Mouse (Mus musculus) olfactory bulb, adult 2 months (tissue): ENCODE measurements around the gene Dnah17. TPM values are rescaled to one million over a fixed set of nuclear protein-coding genes. Genes with fewer than 3 reads are reported as not detected.

Source experiments
- H3K27ac ChIP-seq: fragments of 200-500 bp; 2 replicates; pipeline ENCODE4 v1.5.1; 2012; ENCODE audit warnings: low read depth, low read length; ENCODE audit not compliant: insufficient read depth
- H3K4me1 ChIP-seq: fragments of 200-500 bp; 2 replicates; pipeline ENCODE4 v1.6.1; 2012; ENCODE audit warnings: low read length; ENCODE audit not compliant: control insufficient read depth, insufficient read depth
- H3K4me3 ChIP-seq: fragments of 200-500 bp; 2 replicates; pipeline ENCODE4 v1.5.1; 2012; ENCODE audit warnings: mild to moderate bottlenecking, low read depth, low read length, moderate library complexity; ENCODE audit not compliant: insufficient read depth
- CTCF ChIP-seq: fragments of 200-500 bp; IDR thresholded peaks from 2 replicates; pipeline ENCODE4 v1.5.1; 2012; ENCODE audit warnings: low read depth, mild to moderate bottlenecking, low read length, moderate library complexity; ENCODE audit not compliant: insufficient read depth
- POLR2A ChIP-seq: fragments of 200-500 bp; IDR thresholded peaks from 2 replicates; pipeline ENCODE4 v1.6.1; 2012; ENCODE audit warnings: mild to moderate bottlenecking, low read depth, low read length, moderate library complexity; ENCODE audit not compliant: insufficient read depth
- WGBS: fragments of 180-500 bp; shearing (Covaris S2); methylation state at CpG from one replicate; pipeline ENCODE4 v1.1.7; 2018; 5-methylcytosine and 5-hydroxymethylcytosine counted together
- polyA plus RNA-seq: library from polyadenylated mRNA; stranded (reverse); fragments of >200 nt; gene quantifications from 2 replicates; pipeline ENCODE4 v1.2.4, GENCODE M21; 2012; ENCODE audit warnings: low replicate concordance; ENCODE audit not compliant: missing spikeins, insufficient read depth, insufficient read length

Gene Dnah17
- polyA plus RNA-seq, 1 experiment = not detected

GRCm38 (mm10) chr11:118136172-118136632 is 5.8 kb upstream of the Dnah17 start:
- 23% methylated on average over 5 of the region's 5 CpGs for WGBS
- H3K4me3 ChIP-seq = no peak overlapping the region
- H3K27ac ChIP-seq = peak overlapping the region; percentile 9; the same call in 1 of the 2 replicates
- TF ChIP-seq POLR2A (no peak), CTCF (no peak)
- peaks cover 39% of the 10 kb centered on the region for H3K4me1 ChIP-seq

DNA sequence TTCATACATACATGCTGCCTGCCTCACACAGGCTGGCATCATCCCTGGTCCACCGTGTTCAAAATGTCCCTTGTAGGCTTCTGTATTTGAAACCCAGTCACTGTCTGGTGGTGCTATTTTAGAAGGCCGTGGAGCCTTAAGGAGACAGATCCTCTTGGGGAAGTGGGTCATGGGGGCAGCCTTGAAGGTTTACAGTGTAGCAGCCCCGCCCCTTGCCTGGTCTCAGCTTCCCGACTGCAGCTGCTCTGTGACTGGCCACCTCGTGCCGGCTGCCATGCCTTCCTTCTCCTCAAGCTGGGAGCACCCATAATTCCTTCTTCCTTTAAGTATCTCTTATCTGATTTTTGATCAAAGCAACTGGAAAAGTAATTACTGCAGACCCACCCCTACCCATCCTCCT is 4.8 kb upstream of the Dnah17 start:
- 61% methylated on average over 6 of the region's 6 CpGs for WGBS
- no peak overlapping the region for H3K4me3 ChIP-seq
- peaks cover 42% of the 10 kb centered on the region for H3K4me1 ChIP-seq
- TF ChIP-seq POLR2A = no peak
- TF ChIP-seq CTCF = no peak
- H3K27ac ChIP-seq = peak overlapping the region; percentile 27; the same call in 1 of the 2 replicates

GRCm38 (mm10) chr11:118133752-118134169 is 3.3 kb upstream of the Dnah17 start:
- Histone ChIP-seq H3K4me1 (peaks cover 44% of the 10 kb centered on the region), H3K27ac (peak overlapping the region; percentile 84), H3K4me3 (no peak overlapping the region)
- no peak for TF ChIP-seq CTCF
- no peak for TF ChIP-seq POLR2A
- WGBS = 29% methylated on average over 4 of the region's 4 CpGs

- 30% methylated on average over 9 of the region's 9 CpGs for WGBS
- H3K4me3 ChIP-seq = no peak overlapping the region
- peak overlapping the region; percentile 74 for H3K27ac ChIP-seq
- H3K4me1 ChIP-seq = peaks cover 44% of the 10 kb centered on the region
- no peak for TF ChIP-seq POLR2A
- TF ChIP-seq CTCF = no peak
These were observed 2.8 kb upstream of the Dnah17 start for GRCm38 (mm10) chr11:118133133-118133751.

GRCm38 (mm10) chr11:118132136-118132535 is 1.7 kb upstream of the Dnah17 start:
- no peak for TF ChIP-seq CTCF
- no peak for TF ChIP-seq POLR2A
- Histone ChIP-seq H3K4me1 (peaks cover 44% of the 10 kb centered on the region), H3K4me3 (no peak overlapping the region), H3K27ac (no peak overlapping the region)
- 63% methylated on average over 8 of the region's 8 CpGs for WGBS

DNA sequence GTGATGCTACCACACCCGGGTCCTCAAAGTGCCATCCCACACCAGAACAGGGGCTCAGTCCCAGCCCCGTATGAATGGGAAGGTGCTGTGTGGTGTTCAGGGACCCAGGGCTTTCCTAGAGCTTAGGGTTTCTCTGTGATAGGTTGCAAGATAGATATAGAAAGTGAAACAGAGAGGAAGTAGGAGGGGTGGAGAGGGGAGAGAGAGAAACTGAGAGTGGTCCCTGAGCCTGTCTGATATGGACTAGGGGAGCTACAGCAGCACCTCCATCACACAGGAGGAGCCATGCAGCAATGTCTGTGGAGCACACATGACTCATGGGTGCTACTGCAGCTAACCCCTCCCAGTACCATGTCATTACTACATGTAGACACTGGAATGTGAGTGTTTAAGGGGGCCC is 622 bp downstream of the Dnah17 start:
- H3K4me3 ChIP-seq = no peak overlapping the region
- 97% methylated on average over 2 of the region's 2 CpGs for WGBS
- no peak for TF ChIP-seq POLR2A
- TF ChIP-seq CTCF = no peak
- no peak overlapping the region for H3K27ac ChIP-seq
- peaks cover 31% of the 10 kb centered on the region for H3K4me1 ChIP-seq

GRCm38 (mm10) chr11:118121592-118121991 is 8.8 kb downstream of the Dnah17 start:
- peaks cover 4% of the 10 kb centered on the region; the same call in 1 of the 2 replicates for H3K4me1 ChIP-seq
- no peak overlapping the region for H3K4me3 ChIP-seq
- H3K27ac ChIP-seq = no peak overlapping the region
- TF ChIP-seq CTCF = no peak
- no peak for TF ChIP-seq POLR2A
- 90% methylated on average over 11 of the region's 11 CpGs for WGBS

GRCm38 (mm10) chr11:118118777-118119176 is 11.7 kb downstream of the Dnah17 start:
- 94% methylated on average over 8 of the region's 8 CpGs for WGBS
- no peak overlapping the region for H3K27ac ChIP-seq
- H3K4me1 ChIP-seq = no peaks in the 10 kb centered on the region
- TF ChIP-seq CTCF (no peak), POLR2A (no peak)
- H3K4me3 ChIP-seq = no peak overlapping the region

DNA sequence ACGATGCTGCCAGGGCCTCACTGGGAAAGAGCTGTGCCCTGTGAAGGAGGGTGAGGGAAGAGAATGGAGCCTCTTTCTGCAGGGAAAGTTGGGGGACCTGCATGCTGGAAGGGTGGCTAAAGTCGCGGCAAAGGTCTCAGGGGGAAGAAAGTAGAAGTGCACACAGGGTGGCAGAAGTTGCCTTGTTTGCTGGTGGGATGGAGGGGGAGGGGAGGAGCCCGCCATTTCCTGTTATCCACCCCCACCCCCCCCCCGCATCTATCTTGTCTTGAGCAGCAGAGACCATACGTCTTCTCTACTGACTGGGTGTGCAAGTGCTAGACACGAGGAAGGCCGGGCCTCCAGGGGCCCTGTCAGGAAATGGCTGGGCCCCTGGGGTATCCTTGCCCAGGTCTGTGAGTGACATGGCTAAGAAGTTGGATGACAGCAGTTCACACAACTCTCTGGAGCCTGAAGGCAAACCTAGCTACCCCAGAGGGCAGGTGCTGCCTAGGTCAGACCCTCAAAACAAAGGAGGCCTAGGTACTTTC is 15.8 kb downstream of the Dnah17 start:
- TF ChIP-seq CTCF (no peak), POLR2A (no peak)
- H3K27ac ChIP-seq = no peak overlapping the region
- H3K4me1 ChIP-seq = no peaks in the 10 kb centered on the region
- 82% methylated on average over 8 of the region's 8 CpGs for WGBS
- H3K4me3 ChIP-seq = no peak overlapping the region
